Mouse (Mus musculus): ENCODE data around the gene Afp. TPM values are rescaled to one million over a fixed set of nuclear protein-coding genes. Genes with fewer than 3 reads are reported as not detected.

The Afp gene
- polyA plus RNA-seq (2012; rRNA removed): 1.4 and 6.6 TPM in 2 replicates

GRCm38 (mm10) chr5:90490518-90490917 lies at the start of gene Afp:
Gene Afp, plus strand, starts transcription at chr5:90490737.
- no peak for DNase-seq (ENCODE audit: low read depth, low spot score)
- 73% methylated on average over 7 of the region's 7 CpGs for WGBS

DNA sequence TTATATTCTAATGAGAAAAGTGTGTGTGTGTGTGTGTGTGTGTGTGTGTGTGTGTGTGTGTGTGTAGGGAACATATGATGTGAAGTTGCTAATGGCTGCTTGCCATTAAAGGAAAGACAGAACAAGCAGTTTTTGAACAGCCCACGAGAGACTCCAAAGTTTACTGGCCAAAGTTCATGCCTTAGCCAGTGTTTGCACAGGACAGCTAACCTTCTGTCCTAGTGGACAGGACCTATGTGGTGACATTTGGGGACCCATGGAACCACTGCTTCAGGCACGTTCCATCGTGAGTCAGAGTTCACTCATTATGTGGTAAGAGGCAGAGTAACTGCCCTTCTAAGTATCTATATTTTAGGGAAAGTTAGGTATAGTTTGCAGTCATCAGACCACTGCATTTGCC lies 43.0 kb upstream of the Afp start:
- no peak for DNase-seq (ENCODE audit: low read depth, low spot score)
- 37% methylated on average over 3 of the region's 3 CpGs for WGBS

DNA sequence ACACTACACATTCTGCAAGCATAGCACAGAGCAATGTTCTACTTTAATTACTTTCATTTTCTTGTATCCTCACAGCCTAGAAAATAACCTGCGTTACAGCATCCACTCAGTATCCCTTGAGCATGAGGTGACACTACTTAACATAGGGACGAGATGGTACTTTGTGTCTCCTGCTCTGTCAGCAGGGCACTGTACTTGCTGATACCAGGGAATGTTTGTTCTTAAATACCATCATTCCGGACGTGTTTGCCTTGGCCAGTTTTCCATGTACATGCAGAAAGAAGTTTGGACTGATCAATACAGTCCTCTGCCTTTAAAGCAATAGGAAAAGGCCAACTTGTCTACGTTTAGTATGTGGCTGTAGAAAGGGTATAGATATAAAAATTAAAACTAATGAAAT lies 40.6 kb upstream of the Afp start:
- WGBS: 67% methylated on average over 5 of the region's 5 CpGs
- DNase-seq (ENCODE audit: low read depth, low spot score): no peak

DNA sequence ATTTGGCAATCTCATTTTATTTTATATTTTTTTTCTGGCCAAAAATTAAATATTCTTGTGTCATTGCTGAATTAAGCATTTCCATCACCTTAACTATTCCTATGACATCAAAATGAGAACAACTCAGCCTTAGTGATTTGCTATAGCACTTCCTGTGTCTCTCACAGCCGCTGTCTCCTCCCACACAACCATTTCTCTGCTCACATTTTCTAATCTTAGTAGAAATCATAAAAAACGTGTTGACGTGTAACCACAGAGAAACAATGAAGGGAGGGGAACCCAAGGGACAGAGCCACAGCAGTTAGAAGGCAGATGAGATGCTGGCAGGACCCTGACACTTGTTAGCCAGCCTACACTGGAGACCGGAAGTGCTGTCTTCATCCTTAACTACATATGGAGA lies 37.8 kb upstream of the Afp start:
- DNase-seq (ENCODE audit: low read depth, low spot score): no peak
- WGBS: 45% methylated on average over 4 of the region's 4 CpGs

DNA sequence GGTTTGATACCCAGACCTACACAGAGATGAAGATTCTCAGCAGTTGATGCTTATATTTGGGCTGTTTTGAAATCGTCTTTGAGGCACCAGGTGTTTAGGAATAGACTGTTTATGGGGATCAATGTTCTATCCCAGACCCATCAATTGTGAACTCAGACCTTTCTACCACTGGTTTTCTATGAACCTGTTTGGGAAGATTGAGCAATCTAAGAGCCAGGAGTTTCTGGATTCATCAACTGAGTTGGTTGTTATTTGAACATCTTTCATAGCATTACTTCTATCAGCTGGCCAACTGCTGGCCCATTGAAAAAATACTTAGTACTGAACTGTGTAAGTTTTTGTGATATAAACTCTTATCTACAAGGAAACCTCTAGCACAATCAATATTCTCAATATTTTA lies 33.3 kb upstream of the Afp start:
- DNase-seq (ENCODE audit: low read depth, low spot score): no peak
- WGBS: 62% methylated on average over 1 of the region's 1 CpGs

DNA sequence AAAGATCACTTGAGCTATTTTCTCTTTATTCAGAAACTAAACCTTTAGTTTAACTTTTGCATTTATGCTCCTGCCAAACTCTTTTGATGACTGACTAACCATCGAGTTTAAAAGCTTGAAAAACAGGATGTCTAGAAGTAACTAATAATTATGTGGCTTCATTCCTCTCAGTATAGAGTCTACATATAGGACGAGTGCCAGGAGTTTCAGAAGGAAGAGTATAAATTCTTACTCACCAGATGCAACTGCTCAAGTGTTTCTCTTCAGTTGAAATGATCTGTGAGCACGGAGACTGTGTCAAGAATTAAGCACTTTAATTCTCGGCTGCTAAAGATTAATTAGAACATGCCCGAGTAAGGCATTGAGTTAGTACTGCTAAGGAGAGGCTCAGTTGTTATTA lies 31.8 kb upstream of the Afp start:
- WGBS: 61% methylated on average over 5 of the region's 5 CpGs
- no peak for DNase-seq (ENCODE audit: low read depth, low spot score)

GRCm38 (mm10) chr5:90460619-90461018 lies 29.9 kb upstream of the Afp start, which contains the start of gene Alb:
Gene Alb, plus strand, starts transcription at chr5:90460897.
- DNase-seq (ENCODE audit: low read depth, low spot score): no peak
- 52% methylated on average over 8 of the region's 8 CpGs for WGBS

DNA sequence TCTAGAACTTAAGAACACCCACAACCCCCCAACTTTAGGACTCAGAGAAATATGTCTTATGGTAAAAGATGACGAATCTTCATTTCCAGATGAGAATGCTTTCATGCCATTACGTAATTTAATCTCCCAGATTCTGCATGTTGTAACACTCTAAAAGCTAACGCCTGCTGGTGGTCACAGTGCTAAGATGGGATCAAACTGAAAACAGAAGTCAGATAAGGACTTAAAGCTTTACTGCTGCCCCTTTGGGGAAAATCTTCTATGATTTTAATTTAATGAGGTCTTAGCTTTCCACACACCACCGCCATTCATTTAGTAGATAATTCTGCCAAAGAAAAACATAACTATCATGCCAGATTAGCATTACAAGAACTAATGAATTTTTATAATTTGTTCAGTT lies 23.7 kb upstream of the Afp start:
- 73% methylated on average over 4 of the region's 4 CpGs for WGBS

DNA sequence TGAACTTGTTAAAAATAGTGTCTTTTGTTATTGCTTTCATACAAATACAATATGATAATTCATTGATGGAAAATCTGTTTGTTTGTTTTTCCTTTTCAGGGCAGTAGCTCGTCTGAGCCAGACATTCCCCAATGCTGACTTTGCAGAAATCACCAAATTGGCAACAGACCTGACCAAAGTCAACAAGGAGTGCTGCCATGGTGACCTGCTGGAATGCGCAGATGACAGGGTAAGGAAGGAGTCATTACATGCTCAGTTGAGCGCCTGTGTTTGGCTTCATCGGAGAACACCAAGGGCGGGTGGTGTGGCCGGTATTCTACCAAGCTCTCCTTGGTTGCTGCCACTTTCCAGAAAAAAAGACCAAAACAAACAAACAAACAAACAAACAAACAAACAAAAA lies 23.3 kb upstream of the Afp start:
- no peak for DNase-seq (ENCODE audit: low read depth, low spot score)
- 43% methylated on average over 6 of the region's 6 CpGs for WGBS

More for the DNA sequence above, 23.7 kb upstream of the Afp start:
- no peak for DNase-seq (ENCODE audit: low read depth, low spot score)

DNA sequence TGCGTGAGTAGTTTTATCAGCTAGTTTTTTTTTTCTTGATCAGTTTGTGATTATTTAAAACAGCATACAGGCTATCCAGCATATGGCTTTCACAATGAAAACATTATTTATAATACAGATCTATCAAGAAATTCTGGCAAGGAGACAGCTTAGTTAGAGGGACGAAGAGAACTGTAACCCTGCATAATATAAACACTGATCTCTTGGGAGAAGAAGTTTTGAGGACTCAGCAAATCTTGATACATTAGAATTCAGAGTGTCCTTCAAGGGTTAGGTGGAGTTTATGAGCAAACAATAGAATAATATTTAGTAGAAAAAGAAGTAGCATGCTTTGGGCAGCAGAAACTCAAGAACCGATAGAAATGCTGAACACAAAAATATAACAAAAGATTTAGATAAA lies 19.7 kb upstream of the Afp start:
- 79% methylated on average over 3 of the region's 3 CpGs for WGBS
- no peak for DNase-seq (ENCODE audit: low read depth, low spot score)

DNA sequence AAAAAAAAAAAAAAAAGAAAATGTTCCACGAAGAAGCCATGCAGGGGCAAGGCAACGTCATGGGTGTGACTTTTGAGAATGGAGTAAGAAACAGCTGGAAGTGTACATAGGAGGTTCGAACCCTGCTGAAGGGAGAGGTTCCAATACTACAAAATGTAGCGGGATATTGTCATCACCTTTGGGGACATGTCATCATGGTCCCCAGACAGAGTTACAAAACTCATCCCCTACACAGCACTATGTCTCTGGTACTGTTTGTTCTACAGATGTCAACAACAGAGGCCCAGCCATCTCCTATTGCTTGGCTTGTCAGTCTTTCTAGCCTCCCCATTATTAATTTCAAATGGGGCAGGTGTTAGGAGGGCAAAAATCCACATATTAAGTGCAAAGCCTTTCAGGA lies 16.6 kb upstream of the Afp start:
- DNase-seq (ENCODE audit: low read depth, low spot score): no peak
- WGBS: 89% methylated on average over 4 of the region's 4 CpGs

DNA sequence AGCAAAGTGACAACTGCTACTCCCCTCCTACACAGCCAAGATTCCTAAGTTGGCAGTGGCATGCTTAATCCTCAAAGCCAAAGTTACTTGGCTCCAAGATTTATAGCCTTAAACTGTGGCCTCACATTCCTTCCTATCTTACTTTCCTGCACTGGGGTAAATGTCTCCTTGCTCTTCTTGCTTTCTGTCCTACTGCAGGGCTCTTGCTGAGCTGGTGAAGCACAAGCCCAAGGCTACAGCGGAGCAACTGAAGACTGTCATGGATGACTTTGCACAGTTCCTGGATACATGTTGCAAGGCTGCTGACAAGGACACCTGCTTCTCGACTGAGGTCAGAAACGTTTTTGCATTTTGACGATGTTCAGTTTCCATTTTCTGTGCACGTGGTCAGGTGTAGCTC lies 16.2 kb upstream of the Afp start:
- DNase-seq (ENCODE audit: low read depth, low spot score): no peak
- 80% methylated on average over 5 of the region's 5 CpGs for WGBS

GRCm38 (mm10) chr5:90476741-90477140 lies 13.8 kb upstream of the Afp start:
- 62% methylated on average over 3 of the region's 3 CpGs for WGBS
- no peak for DNase-seq (ENCODE audit: low read depth, low spot score)

GRCm38 (mm10) chr5:90477308-90478140 lies 13.0 kb upstream of the Afp start:
- no peak for DNase-seq (ENCODE audit: low read depth, low spot score)
- 34% methylated on average over 7 of the region's 7 CpGs for WGBS

- WGBS: 79% methylated on average over 1 of the region's 1 CpGs
- no peak for DNase-seq (ENCODE audit: low read depth, low spot score)
Observed at GRCm38 (mm10) chr5:90478886-90479285, 11.7 kb upstream of the Afp start.

GRCm38 (mm10) chr5:90485597-90485996 lies 4.9 kb upstream of the Afp start:
- WGBS: 48% methylated on average over 7 of the region's 7 CpGs
- DNase-seq (ENCODE audit: low read depth, low spot score): no peak

GRCm38 (mm10) chr5:90488323-90488722 lies 2.2 kb upstream of the Afp start:
- DNase-seq (ENCODE audit: low read depth, low spot score): no peak
- 42% methylated on average over 7 of the region's 7 CpGs for WGBS

DNA sequence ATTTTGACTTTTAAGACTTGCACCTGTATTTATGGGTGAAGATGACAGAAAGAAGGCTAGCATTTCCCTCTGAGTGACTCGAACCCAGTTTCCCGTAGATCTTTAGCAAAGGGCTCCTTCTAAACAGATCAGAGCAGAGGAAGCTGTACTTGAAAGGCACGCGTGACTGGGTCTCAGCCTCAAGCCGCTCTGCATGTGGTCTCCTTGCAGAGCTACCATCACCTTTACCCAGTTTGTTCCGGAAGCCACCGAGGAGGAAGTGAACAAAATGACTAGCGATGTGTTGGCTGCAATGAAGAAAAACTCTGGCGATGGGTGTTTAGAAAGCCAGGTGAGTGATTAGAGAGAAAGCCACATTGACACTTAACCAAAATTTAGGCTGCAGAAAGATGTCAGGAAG lies 1.9 kb downstream of the Afp start:
- no peak for DNase-seq (ENCODE audit: low read depth, low spot score)
- WGBS: 79% methylated on average over 9 of the region's 9 CpGs

DNA sequence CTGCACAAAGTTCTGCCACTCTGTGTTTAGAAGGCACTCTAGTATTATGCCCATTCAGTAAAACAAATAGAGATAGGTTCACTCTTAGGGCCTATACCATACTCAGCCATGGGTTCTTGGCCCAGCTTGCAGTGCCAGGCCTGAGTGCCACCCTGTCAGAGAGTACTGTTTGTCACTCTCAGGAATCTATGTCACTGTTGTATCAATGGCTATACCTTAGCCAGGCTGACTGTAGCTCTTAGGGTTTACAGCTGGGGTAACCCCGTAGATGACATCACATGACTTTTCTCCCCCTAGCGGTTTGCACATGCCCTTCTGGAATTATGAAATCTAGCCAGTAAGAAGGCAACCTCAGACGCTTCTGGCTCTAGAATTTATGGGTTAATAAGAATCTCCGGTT lies 3.8 kb downstream of the Afp start:
- 90% methylated on average over 4 of the region's 4 CpGs for WGBS
- DNase-seq (ENCODE audit: low read depth, low spot score): no peak

GRCm38 (mm10) chr5:90499509-90499908 lies 9.0 kb downstream of the Afp start:
- WGBS: 79% methylated on average over 7 of the region's 7 CpGs
- DNase-seq (ENCODE audit: low read depth, low spot score): no peak

DNA sequence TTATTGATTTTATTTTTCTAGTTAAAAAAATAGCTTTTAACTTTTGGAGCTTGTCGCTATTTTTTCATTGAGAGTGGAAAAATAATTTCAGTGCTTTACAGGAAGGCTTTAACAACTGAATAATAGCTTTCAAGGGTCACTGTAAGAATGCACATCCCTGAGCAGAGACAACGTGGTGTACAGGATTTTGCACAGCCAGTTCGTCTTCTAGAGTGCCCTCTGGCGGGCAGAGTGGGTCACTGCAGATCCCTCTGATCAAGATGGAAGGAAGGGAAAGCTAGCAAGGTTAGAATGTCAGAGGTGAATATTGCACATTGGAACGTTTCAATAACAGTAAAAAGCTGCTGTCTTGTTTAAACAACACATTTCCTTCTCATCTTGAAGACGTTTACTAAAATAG lies 10.2 kb downstream of the Afp start:
- DNase-seq (ENCODE audit: low read depth, low spot score): peak; percentile 46
- WGBS: 2% methylated on average over 6 of the region's 6 CpGs

DNA sequence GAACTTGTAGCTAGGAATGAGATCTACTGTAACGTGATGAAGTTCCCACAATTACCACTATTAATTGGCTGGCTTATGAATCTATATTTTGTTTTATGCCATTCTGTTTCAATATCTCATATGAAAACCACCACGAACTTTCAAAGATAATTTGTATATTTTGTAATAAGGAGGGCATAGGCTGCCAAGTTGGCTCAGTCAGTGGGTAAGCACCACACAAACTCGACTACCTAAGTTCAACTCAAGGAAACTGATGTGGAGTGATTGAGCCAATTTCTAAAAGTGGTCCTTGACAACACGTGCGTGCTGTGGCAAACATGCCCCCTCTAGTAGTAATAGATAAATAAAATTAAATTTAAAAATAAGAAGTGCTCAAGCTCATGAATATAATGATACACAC lies 11.2 kb downstream of the Afp start:
- no peak for DNase-seq (ENCODE audit: low read depth, low spot score)
- WGBS: 88% methylated on average over 5 of the region's 5 CpGs
